Mouse (Mus musculus): ENCODE measurements around the gene Vangl2. TPM values are rescaled to one million over a fixed set of nuclear protein-coding genes. Genes with fewer than 3 reads are reported as not detected.

Gene Vangl2
- total RNA-seq, 4 experiments from 2014 or later, result 4.8 to 7.7 (median 5.1) TPM

GRCm38 (mm10) chr1:171963613-171964012 is 64.6 kb downstream of the Vangl2 start:
- no peak for DNase-seq

GRCm38 (mm10) chr1:171961704-171962103 is 66.5 kb downstream of the Vangl2 start:
- no peak for DNase-seq

- DNase-seq, result no peak
Measured at GRCm38 (mm10) chr1:171960726-171961125, 67.5 kb downstream of the Vangl2 start.

DNA sequence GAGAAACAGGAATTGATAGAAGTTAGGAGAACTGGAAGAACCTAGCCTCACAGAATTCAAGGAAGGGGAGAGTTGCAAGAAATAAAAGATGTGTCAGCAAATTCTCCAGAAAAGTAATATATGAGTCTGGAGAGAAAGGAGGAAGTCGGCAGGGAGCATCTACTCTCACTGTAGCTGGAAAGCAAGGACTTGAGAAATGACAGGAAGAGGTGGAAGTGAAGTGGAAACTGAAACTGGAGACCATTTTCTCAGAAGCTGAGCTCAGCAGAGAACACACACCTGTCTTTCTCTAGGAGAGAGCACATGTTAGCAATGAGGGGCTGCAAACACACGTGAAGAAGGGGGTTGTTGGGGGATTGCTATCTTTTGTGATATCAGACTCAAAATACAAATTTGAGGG is 70.8 kb downstream of the Vangl2 start:
- DNase-seq, result no peak

- DNase-seq, result no peak
Measured at GRCm38 (mm10) chr1:171955071-171955470, 73.2 kb downstream of the Vangl2 start.

Other genes with a start within 250 kb of the Vangl2 start
- 10 to 100 TPM in 2 of 4 experiments, 1 to 10 TPM in 2; 4.2 to 16.6 (median 9.7) TPM for gene Cd84, start 188.7 kb downstream of the Vangl2 start, total RNA-seq (2022)
- under 1 TPM; 0.17 to 0.92 (median 0.48) TPM for gene Gm10521, start 132.8 kb downstream of the Vangl2 start, total RNA-seq (2022)
- 1 to 10 TPM in 1 of 4 experiments, under 1 TPM in 3; 0.14 to 1.0 (median 0.49) TPM for gene Slamf6, start 110.9 kb downstream of the Vangl2 start, total RNA-seq (2022)
- gene Nhlh1, start 29.1 kb upstream of the Vangl2 start, total RNA-seq (2022), result not detected
- gene Copa, start 54.1 kb upstream of the Vangl2 start, total RNA-seq (2022), result 100 to 1,000 TPM; 180 to 214 (median 195) TPM
- gene Ncstn, start 54.4 kb upstream of the Vangl2 start, total RNA-seq (2022), result 100 to 1,000 TPM; 110 to 135 (median 124) TPM
- gene Pex19, start 98.3 kb upstream of the Vangl2 start, total RNA-seq (2022), result 100 to 1,000 TPM in 3 of 4 experiments, 10 to 100 TPM in 1; 99.8 to 153 (median 120) TPM
- gene Dcaf8, start 119.6 kb upstream of the Vangl2 start, total RNA-seq (2022), result 100 to 1,000 TPM; 141 to 189 (median 156) TPM
- 10 to 100 TPM; 48.4 to 89.7 (median 63.1) TPM for gene Pea15a, start 178.4 kb upstream of the Vangl2 start, total RNA-seq (2022)
- gene Casq1, start 191.4 kb upstream of the Vangl2 start, total RNA-seq (2022), result under 1 TPM in 3 of 4 experiments, not detected in 1; 0.21 to 0.30 (median 0.29) TPM
- 1 to 10 TPM in 2 of 4 experiments, under 1 TPM in 2; 0.12 to 1.1 (median 0.76) TPM for gene Atp1a4, start 230.0 kb upstream of the Vangl2 start, total RNA-seq (2022)
- 10 to 100 TPM; 32.7 to 37.0 (median 35.8) TPM for gene Igsf8, start 233.2 kb upstream of the Vangl2 start, total RNA-seq (2022)

Data from adrenal gland, adult 8-10 months (tissue).